Mouse (Mus musculus) urinary bladder, postnatal 10 days (tissue): ENCODE results near the gene Smyd3.

Experiments
- DNase-seq: peaks from one replicate; pipeline ENCODE4 v3.0.0; 2022; ENCODE audit warnings: low spot score

Smyd3 gene

DNA sequence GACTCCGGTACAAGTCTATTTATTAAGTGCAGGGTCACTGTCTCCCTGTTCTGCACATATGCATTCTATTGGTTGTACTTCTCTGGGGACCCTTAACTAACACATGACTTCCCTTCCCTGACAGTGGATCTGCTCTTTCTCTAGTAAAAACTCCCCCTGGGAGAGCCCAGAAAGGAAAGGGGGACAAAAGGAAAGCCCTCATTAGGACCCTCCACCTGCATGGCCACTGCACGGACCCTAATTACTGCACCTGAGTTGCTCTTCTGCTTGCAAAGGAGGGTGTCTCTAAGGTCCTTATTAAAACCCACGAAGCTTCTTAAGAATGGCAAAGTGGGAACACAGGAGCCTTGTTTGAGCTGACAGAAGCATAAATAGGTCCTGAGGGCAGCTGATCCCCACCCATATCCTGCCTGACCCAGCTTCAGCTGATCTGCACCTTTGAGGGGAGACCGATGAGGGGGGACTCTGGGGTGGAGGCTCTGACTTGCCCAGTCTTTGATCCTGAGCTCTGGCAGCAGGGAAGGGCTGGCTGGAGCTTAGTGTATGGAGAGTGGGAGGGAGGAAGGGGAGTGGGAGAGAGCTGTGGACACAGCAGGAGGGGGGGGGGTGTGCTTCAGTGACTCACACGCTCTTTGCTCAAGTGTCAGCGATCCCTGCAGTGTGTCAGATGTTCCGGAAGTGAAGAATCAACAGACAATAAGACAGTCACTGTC, 575.4 kb downstream of the Smyd3 start:
- no peak for DNase-seq

DNA sequence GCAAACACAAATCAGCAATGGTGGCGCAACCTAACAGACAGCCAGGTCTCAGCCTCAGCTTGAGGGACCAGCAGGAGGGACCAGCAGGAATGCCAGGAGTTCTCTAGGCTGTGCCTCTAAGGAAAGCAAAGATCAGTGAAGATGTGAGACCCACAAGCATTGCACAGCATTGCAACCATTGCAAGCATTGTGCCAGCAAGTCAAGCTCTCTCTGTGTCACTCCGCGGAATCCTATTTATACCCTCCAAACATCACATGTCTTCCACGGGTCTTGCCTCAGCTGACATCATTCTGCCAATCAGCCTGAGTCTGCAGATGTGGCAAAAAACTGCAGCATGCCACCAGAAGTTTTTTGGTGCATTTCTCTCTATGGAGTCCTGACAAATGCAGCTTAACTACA, 577.5 kb downstream of the Smyd3 start:
- DNase-seq, result no peak

DNA sequence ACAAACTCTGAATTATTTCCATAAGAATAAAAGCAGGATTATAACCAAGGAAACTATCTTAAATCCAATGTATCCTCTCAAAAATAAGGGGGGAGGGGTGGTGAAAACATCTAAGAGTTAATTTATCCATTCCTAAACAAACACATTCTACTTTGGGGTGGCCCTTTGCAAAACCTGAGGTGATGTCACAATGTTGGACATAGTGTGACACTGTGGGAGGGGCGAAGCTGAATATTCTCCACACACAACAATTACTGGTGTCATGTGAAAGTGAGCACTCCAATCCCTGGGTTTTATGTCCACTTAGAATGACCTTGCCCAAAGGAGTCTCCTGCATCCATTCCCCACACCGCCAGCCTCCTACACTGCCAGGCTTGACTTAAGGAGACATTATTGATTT, 580.9 kb downstream of the Smyd3 start:
- no peak for DNase-seq

DNA sequence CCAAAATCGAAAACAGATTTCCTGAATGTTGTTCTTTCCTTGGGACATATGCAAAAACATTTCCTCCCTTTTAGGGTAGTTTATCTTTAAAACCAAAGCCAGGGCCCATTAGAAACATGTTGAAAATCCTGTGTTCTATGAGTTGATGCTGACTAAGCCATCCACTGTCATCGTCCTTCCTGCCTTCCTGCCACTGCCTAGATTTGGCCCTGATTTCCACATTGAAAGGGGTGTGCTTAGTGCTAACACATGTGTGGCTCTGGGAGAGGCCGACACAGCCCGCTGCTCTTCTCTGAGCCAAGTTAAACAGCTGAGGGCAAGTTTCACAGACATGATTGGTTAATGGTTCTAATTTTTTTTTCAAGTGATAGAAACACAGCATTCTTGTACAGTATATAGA, 581.4 kb downstream of the Smyd3 start:
- DNase-seq, result no peak

DNA sequence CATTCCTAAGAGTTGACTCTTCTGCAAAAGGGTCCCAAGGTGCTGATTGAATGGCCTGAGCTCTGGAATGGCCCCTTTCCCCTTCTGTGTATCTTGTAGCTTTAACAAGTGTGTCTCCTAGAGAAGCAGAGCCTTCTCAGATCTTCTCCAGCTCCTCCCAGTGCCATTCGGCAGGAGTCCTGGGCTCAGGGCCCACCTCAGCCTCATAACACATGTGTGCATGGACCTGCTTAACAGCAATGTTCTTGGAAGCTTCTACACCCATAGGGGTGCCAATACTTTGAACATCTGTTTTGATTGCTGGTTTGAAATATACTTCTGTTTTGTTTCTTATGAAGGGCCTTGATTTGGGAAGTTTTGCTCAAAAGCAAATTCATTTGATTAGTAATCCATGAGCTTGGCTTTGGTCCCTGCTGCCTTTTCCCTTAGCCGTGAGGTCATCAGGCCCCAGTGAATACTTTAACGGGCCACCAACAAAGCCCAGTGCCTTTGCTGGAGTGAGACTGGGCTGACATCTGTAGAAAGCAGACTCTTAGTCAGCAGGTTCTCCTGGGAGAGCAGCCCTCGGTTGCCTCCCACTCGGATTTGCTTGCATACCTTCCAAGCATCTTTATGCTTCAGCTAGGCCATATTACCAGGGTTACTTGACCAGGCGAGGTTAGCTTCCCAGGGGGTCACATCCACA, 583.7 kb downstream of the Smyd3 start:
- DNase-seq, result no peak

DNA sequence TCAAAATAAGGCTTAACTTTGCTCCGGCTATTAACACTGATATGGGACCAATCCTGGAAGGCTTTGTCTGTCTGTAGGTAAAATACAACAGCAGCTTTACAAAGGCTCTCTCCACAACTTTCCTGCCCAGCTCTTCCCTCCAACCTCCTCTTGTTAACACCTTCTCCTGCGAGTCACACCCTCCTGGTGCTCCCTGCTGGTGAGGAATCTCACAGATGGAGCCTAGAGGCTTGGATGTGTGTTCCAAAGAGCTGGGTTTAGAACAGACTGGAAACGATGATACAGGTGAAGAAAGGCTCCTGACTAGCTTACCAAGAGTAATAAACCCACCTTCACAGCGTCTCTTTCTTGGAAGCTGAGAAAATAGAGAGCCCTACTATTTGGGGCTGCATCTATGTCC, 588.3 kb downstream of the Smyd3 start:
- DNase-seq, result no peak

DNA sequence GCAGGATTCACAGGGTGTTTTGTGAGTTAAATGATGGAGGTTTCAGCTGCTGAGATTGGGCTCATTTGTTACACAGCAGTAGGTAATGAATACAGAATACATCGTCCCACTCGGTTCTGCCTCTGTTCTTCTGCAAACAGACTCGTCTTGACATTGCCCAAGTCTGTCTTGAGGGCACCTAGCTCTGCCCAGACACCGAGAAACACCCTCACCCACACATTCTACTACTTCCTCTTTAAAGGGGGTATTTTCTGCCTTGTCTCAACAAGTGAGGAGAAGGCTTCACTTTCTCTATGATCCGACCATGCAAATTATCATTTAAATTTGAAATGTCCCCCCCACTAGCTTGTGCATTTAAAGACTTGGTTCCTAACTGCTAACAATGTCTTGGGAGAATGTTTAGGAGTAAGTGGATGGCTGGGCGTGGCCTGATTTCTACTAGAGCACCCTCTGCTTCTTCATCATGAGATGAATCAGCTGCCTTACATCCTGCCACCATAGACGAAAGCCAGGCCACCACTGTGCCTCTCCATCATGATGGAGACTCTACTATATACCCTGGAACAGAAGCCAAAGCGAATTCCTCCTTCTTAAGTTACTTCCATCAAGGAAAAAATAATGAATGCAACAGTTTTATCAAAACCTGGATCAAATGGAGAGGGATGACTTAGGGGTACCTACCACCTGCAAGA, 593.2 kb downstream of the Smyd3 start:
- DNase-seq, result no peak

DNA sequence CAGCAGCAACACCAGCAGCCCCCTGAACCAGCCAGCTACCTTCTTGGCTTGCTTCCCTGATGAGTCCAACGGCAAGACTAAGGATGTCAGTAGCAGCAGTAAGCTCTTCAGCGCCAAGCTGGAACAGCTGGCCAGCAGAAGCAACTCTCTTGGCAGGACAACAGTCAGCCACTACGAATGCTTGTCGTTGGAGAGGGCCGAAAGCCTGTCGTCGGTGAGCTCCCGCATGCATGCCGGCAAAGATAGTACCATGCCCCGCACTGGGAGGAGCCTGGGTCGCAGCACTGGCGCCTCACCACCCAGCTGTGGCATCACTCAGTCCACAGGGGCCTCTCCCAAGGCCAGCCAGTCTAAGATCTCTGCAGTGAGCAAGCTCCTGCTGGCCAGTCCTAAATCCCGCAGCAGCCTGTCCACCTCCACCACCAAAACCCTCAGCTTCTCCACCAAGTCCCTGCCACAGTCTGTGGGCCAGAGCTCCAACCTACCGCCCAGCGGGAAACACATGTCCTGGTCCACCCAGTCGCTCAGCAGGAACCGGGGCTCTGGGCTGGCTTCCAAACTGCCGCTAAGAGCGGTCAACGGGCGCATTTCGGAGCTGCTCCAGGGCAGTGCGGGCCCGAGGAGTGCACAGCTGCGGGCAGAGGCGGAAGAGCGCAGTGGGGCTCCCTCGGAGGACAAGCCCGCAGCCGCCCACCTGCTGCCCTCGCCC, 600.5 kb downstream of the Smyd3 start:
- DNase-seq, result no peak

DNA sequence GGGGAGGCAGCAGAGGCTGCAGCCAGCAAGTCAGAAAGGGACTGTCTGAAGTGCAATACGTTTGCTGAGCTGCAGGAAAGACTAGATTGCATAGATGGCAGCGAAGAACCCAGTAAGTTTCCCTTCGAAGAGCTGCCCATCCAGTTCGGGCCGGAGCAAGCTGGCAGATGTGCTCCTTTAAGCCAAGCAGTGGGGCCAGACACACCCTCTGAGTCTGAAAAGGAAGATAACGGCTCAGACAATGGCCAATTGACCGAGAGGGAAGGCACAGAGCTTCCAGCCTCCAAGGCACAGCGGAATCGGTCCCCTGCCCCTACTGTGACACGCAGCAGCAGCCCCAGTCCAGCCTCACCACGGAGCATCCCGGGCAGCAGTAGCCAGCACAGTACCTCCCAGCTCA, 602.8 kb downstream of the Smyd3 start:
- DNase-seq, result no peak

DNA sequence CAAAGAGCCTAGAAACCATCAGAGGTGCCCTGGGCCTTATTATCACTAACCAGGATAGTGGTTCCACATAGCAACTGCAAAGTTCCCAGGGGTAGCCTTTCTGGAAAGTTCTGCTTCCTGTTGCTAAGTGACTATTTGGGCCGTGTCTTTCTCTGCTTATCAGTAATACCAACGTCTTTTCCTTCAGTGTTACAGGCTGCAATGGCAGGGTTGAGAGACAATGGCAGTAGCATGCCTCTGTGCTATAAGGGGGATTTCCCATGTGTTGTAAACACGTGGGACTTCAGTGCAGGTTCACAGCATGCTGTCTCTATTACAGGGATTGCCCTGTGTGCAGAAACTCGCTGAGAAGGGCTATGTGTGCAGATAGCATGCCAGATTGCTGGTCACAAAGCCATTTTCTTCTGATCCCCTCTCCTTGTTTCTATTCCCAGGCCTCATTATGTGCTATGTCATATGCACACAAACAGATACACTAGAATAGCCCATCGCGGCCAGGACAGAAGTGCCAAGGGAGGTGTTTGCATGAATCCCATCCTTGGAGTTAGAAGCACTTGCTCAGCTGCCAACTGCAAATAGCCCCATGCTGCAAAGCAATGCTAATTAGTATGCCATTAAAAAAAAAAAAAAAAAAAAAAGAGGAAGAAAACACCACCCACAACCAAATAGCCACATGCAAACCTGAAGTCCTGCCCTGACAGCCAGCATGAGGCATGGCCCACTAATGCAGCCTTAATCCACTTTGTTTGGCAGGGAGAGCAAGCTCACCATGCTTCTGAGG, 604.7 kb downstream of the Smyd3 start:
- DNase-seq, result no peak

DNA sequence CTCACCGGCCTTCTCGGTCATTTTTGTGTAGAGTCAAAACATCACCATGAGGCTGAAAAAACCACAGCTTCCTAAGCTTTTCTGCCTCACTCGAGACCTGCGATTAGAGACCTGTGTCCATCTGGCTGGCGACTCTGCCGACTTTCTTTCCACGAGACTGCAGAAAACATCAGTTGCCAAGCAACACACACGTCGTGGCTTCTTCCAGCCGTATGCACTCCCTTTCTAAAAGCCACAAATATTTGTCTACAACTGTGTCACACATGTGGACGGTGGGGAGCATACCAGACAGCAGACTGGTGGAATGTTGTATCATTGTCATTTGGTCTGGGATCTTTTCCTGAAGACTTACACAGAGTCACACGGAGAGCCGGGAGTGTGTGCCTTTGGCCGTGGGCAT, 606.9 kb downstream of the Smyd3 start:
- no peak for DNase-seq
